Mouse (Mus musculus) thymus, adult 2 months (tissue): ENCODE data around the gene Tnfsfm13.

Experiments
- CTCF ChIP-seq: fragments of 200-500 bp; IDR thresholded peaks from 2 replicates; pipeline ENCODE4 v1.5.1; 2012; ENCODE audit warnings: mild to moderate bottlenecking, control low read depth, low read length, moderate library complexity, borderline replicate concordance; ENCODE audit not compliant: control insufficient read depth, poor library complexity, insufficient read depth; ENCODE audit errors: extremely low read depth
- POLR2A ChIP-seq: fragments of 200-500 bp; IDR thresholded peaks from 2 replicates; pipeline ENCODE4 v1.6.1; 2012; ENCODE audit warnings: mild to moderate bottlenecking, low read length, control low read depth, moderate library complexity; ENCODE audit not compliant: control insufficient read depth, poor library complexity, insufficient read depth; ENCODE audit errors: extremely low read depth

DNA sequence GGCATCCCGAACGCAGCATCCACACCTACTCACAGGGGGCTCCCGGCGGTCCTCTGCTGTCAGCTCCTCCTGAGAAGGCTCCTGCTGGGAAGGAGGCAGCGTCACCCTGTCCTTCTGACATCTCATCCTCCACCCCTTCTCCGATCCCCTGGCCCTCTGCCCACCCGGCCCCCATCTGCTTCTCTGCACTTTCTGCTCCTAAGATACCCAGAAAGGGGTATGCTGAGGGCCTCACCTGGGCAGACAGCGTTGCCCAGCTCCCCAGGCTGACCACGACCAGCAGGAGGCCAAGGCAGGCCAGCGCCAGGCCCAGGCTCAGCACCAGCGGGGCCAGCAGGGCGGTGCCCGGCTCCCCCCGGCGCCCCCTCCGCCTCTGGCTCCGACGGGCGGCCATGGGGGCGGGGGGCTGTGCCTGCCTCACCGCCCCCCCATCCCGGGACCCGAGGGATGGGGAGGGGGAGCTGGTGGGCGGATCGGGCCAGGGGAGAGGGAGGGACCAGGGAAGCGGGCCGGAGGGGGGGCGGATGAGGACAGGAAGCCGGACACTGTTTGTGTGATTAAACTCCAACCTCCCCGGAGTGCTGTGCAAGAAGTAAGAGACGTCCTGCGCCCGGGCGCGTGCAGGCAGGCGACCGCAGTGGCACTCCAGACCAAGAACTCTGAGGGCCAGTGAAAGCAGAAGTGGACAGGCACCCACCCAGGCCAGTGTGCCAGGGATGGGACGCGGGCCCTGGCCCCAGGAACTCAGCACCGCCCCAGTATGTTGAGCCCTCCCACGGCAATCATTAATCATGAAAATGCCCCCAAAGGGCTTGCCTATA, at the start of gene Tnfsfm13, which contains the start of gene Tnfsf12:
- TF ChIP-seq CTCF: no peak
- no peak for TF ChIP-seq POLR2A
